Mouse (Mus musculus): ENCODE results near the gene Prps1l3. TPM values are rescaled to one million over a fixed set of nuclear protein-coding genes. Genes with fewer than 3 reads are reported as not detected.

Prps1l3 gene
- 14.1 and 15.8 TPM in 2 replicates for polyA plus RNA-seq (2012; rRNA removed)

GRCm38 (mm10) chr12:57230192-57230706 is at the start of gene Prps1l3, which contains the start of gene Mipol1:
TSS of gene Prps1l3 (plus strand) at chr12:57230412.
TSS of gene Mipol1 (plus strand) at chr12:57230427.

GRCm38 (mm10) chr12:57197363-57198026 is 32.7 kb upstream of the Prps1l3 start, which contains the start of gene Slc25a21:
TSS of gene Slc25a21 (minus strand) at chr12:57197472.

Other genes with a start within 250 kb of the Prps1l3 start
- gene Slc25a21, start 32.9 kb upstream of the Prps1l3 start, polyA plus RNA-seq (2012; rRNA removed) = 0.07 and 0.22 TPM in 2 replicates
- gene Mipol1, start within 50 bp of the Prps1l3 start, polyA plus RNA-seq (2012; rRNA removed) = 2.5 and 2.9 TPM in 2 replicates

Data from central nervous system, embryonic 18 days (tissue).